Mouse (Mus musculus) lung, adult 2 months (tissue): ENCODE data around the gene Limk1.

Source experiments
- CTCF ChIP-seq: fragments of 200-500 bp; IDR thresholded peaks from 2 replicates; pipeline ENCODE4 v1.5.1; 2011; ENCODE audit warnings: mild to moderate bottlenecking, low read length, control low read depth; ENCODE audit not compliant: insufficient read depth
- POLR2A ChIP-seq: fragments of 200-500 bp; IDR thresholded peaks from 2 replicates; pipeline ENCODE4 v1.6.1; 2011; ENCODE audit warnings: low read depth, mild to moderate bottlenecking, control low read depth, low read length, borderline replicate concordance; ENCODE audit errors: extremely low read depth

DNA sequence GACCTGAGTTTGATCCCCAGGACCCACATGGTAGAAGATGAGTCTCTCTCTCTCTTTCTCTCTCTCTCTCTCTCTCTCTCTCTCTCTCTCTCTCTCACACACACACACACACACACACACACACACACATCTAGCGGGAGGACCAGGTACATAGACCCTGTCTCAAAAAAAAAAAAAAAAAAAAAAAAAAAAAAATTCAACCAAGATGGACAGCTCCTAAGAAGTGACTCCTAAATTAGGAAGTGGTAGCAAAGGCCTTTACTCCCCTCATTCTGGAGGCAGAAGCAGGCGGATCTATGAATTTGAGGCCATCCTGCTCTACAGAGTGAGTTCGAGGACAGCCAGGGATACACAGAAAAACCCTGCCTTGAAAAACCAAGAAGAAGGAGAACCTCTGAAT, 48.0 kb downstream of the Limk1 start:
- TF ChIP-seq CTCF, result no peak
- TF ChIP-seq POLR2A, result no peak
